Mouse (Mus musculus): ENCODE results near the gene Lalba. TPM values are rescaled to one million over a fixed set of nuclear protein-coding genes. Genes with fewer than 3 reads are reported as not detected.

Gene Lalba
- polyA plus RNA-seq (2012; rRNA removed) = not detected in 2 replicates
- not detected in 2 replicates for polyA plus RNA-seq (2014; fragmentation: Nextera tagmentation; extraction: Ambion mirVana)

GRCm38 (mm10) chr15:98482701-98483100 is at the start of gene Lalba:
Lalba (minus strand) TSS chr15:98482721.
- Histone ChIP-seq H3K27me3 (ENCODE audit: control insufficient read depth, insufficient read depth, low read length) (no peaks in the 10 kb centered on the region), H3K4me2 (ENCODE audit: low read depth) (no peak within 1 kb of the TSS), H3K4me3 (ENCODE audit: insufficient read depth in 1 of 2, low read depth in 2 of 2, low read length in 2 of 2) (no peak within 1 kb of the TSS), H3K27ac (no peak within 1 kb of the TSS), H3K36me3 (replicated peaks; ENCODE audit: control insufficient read depth, insufficient read depth, low read depth) (no peaks in the 10 kb centered on the region), H3K9me3 (ENCODE audit: control insufficient read depth, low read length) (no peaks in the 10 kb centered on the region), H3K4me1 (replicated peaks; ENCODE audit: control insufficient read depth in 2 of 2, insufficient read depth in 2 of 2, low read length in 1 of 2) (0 out of 4 replicates have a peak, but pooled peaks cover 0 to 2% of the 10 kb centered on the region in 2 experiments), H3K9ac (replicated peaks) (no peak within 1 kb of the TSS)
- DNase-seq (ENCODE audit: low read depth in 3 of 3, low spot score in 3 of 3) (no peak), ATAC-seq (ENCODE audit: insufficient read depth) (no peak)
- TF ChIP-seq EP300 (IDR thresholded peaks at IDR 0.05; ENCODE audit: low read depth) (no peak), CTCF (IDR thresholded peaks at IDR 0.05; ENCODE audit: low read depth) (no peak)
- 40% methylated on average over 3 of the region's 3 CpGs for WGBS (ENCODE audit: insufficient replicate concordance)

GRCm38 (mm10) chr15:98532281-98532680 is 49.8 kb upstream of the Lalba start:
- ATAC-seq (ENCODE audit: insufficient read depth) = no peak
- WGBS (ENCODE audit: insufficient replicate concordance) = 13% methylated on average over 5 of the region's 5 CpGs
- no peak for TF ChIP-seq EP300 (IDR thresholded peaks at IDR 0.05; ENCODE audit: low read depth)
- no peak for TF ChIP-seq CTCF (IDR thresholded peaks at IDR 0.05; ENCODE audit: low read depth)
- H3K27ac ChIP-seq = no peak overlapping the region; the same call in 1 of the 2 replicates
- H3K4me2 ChIP-seq (ENCODE audit: low read depth) = peak overlapping the region; percentile 94
- peaks cover 35% of the 10 kb centered on the region for H3K36me3 ChIP-seq (replicated peaks; ENCODE audit: control insufficient read depth, insufficient read depth, low read depth)
- H3K9me3 ChIP-seq (ENCODE audit: control insufficient read depth, low read length) = no peaks in the 10 kb centered on the region
- H3K27me3 ChIP-seq (ENCODE audit: control insufficient read depth, insufficient read depth, low read length) = no peaks in the 10 kb centered on the region
- peak overlapping the region; percentile 72 to 83 for H3K4me3 ChIP-seq (ENCODE audit: insufficient read depth in 1 of 2, low read depth in 2 of 2, low read length in 2 of 2)
- peak in 1 of 3 experiments; percentile 20 for DNase-seq (ENCODE audit: low read depth in 3 of 3, low spot score in 3 of 3)
- H3K9ac ChIP-seq (replicated peaks) = peak overlapping the region; percentile 80
- peaks cover 3 to 6% of the 10 kb centered on the region in 2 experiments for H3K4me1 ChIP-seq (replicated peaks; ENCODE audit: control insufficient read depth in 2 of 2, insufficient read depth in 2 of 2, low read length in 1 of 2)

GRCm38 (mm10) chr15:98528066-98528563 is 45.6 kb upstream of the Lalba start:
- H3K4me1 ChIP-seq (replicated peaks; ENCODE audit: control insufficient read depth in 2 of 2, insufficient read depth in 2 of 2, low read length in 1 of 2) = peaks cover 8 to 10% of the 10 kb centered on the region in 2 experiments
- H3K9me3 ChIP-seq (ENCODE audit: control insufficient read depth, low read length) = no peaks in the 10 kb centered on the region
- 84% methylated on average over 5 of the region's 5 CpGs for WGBS (ENCODE audit: insufficient replicate concordance)
- H3K9ac ChIP-seq (replicated peaks) = no peak overlapping the region
- H3K27me3 ChIP-seq (ENCODE audit: control insufficient read depth, insufficient read depth, low read length) = no peaks in the 10 kb centered on the region
- DNase-seq (ENCODE audit: low read depth in 3 of 3, low spot score in 3 of 3) (no peak), ATAC-seq (ENCODE audit: insufficient read depth) (no peak)
- no peak overlapping the region for H3K4me3 ChIP-seq (ENCODE audit: insufficient read depth in 1 of 2, low read depth in 2 of 2, low read length in 2 of 2)
- H3K27ac ChIP-seq = no peak overlapping the region
- peaks cover 69% of the 10 kb centered on the region for H3K36me3 ChIP-seq (replicated peaks; ENCODE audit: control insufficient read depth, insufficient read depth, low read depth)
- TF ChIP-seq CTCF (IDR thresholded peaks at IDR 0.05; ENCODE audit: low read depth) (no peak), EP300 (IDR thresholded peaks at IDR 0.05; ENCODE audit: low read depth) (no peak)
- no peak overlapping the region for H3K4me2 ChIP-seq (ENCODE audit: low read depth)

- no peaks in the 10 kb centered on the region for H3K9me3 ChIP-seq (ENCODE audit: control insufficient read depth, low read length)
- TF ChIP-seq CTCF (IDR thresholded peaks at IDR 0.05; ENCODE audit: low read depth) (no peak), EP300 (IDR thresholded peaks at IDR 0.05; ENCODE audit: low read depth) (no peak)
- 86% methylated on average over 5 of the region's 5 CpGs for WGBS (ENCODE audit: insufficient replicate concordance)
- no peak overlapping the region for H3K4me2 ChIP-seq (ENCODE audit: low read depth)
- no peak overlapping the region for H3K4me3 ChIP-seq (ENCODE audit: insufficient read depth in 1 of 2, low read depth in 2 of 2, low read length in 2 of 2)
- DNase-seq (ENCODE audit: low read depth in 3 of 3, low spot score in 3 of 3) (no peak), ATAC-seq (ENCODE audit: insufficient read depth) (no peak)
- no peak overlapping the region for H3K9ac ChIP-seq (replicated peaks)
- H3K4me1 ChIP-seq (replicated peaks; ENCODE audit: control insufficient read depth in 2 of 2, insufficient read depth in 2 of 2, low read length in 1 of 2) = peaks cover 4 to 6% of the 10 kb centered on the region in 2 experiments
- H3K27ac ChIP-seq = no peak overlapping the region
- H3K36me3 ChIP-seq (replicated peaks; ENCODE audit: control insufficient read depth, insufficient read depth, low read depth) = peaks cover 78% of the 10 kb centered on the region
- no peaks in the 10 kb centered on the region for H3K27me3 ChIP-seq (ENCODE audit: control insufficient read depth, insufficient read depth, low read length)
Observed at GRCm38 (mm10) chr15:98527056-98527771, 44.7 kb upstream of the Lalba start.

- Histone ChIP-seq H3K9ac (replicated peaks) (0 out of 2 replicates have a peak overlapping the region, but pooled peaks have one; percentile 23), H3K9me3 (ENCODE audit: control insufficient read depth, low read length) (no peaks in the 10 kb centered on the region), H3K4me3 (ENCODE audit: insufficient read depth in 1 of 2, low read depth in 2 of 2, low read length in 2 of 2) (no peak overlapping the region), H3K27me3 (ENCODE audit: control insufficient read depth, insufficient read depth, low read length) (no peaks in the 10 kb centered on the region), H3K4me1 (replicated peaks; ENCODE audit: control insufficient read depth in 2 of 2, insufficient read depth in 2 of 2, low read length in 1 of 2) (peaks cover 3 to 5% of the 10 kb centered on the region in 2 experiments), H3K36me3 (replicated peaks; ENCODE audit: control insufficient read depth, insufficient read depth, low read depth) (peaks cover 88% of the 10 kb centered on the region), H3K4me2 (ENCODE audit: low read depth) (no peak overlapping the region; the same call in 1 of the 2 replicates), H3K27ac (peak overlapping the region; percentile 56)
- 46% methylated on average over 5 of the region's 5 CpGs for WGBS (ENCODE audit: insufficient replicate concordance)
- TF ChIP-seq EP300 (IDR thresholded peaks at IDR 0.05; ENCODE audit: low read depth) = no peak
- DNase-seq (ENCODE audit: low read depth in 3 of 3, low spot score in 3 of 3) (peak in 2 of 3 experiments; percentile 40 to 41), ATAC-seq (ENCODE audit: insufficient read depth) (peak; percentile 76)
Observed at GRCm38 (mm10) chr15:98526057-98526456, 43.5 kb upstream of the Lalba start.

Data from liver, embryonic 14.5 days (tissue).